Mouse (Mus musculus): Measurements from ENCODE around the gene Akap13.

DNA sequence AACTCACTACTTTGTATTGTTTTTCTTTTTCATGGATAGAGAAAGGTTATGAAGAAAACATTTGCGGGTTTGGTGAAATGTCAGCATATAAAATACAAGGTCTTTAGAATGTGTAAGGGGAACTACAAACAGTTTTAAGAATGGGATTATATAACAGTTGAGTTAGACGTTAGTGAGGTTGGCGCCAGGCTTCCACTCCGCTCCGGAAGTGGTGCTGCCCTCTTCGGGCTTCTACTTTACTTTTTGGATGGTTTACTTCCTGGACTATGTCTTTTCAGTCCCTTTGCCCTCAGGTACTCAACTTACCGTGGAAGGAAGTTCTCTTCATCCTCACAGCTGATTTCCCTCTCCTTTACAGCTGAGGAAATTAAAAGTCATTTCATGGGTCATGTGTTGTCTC lies 43.9 kb downstream of the Akap13 start:
- TF ChIP-seq ZNF384 (IDR thresholded peaks at IDR 0.05; ENCODE audit: low read depth, low read length) (no peak), HCFC1 (IDR thresholded peaks at IDR 0.05; ENCODE audit: borderline replicate concordance, insufficient read depth, low read length) (no peak), CHD2 (IDR thresholded peaks at IDR 0.05; ENCODE audit: low read depth, low read length) (no peak)
